Mouse (Mus musculus) heart, adult 2 months (tissue): ENCODE measurements around the gene Map3k7cl. TPM values are rescaled to one million over a fixed set of nuclear protein-coding genes. Genes with fewer than 3 reads are reported as not detected.

Experiments
- DNase-seq, 2 experiments: peaks; one replicate each; pipeline ENCODE4 v3.0.0; 2021
- H3K27ac ChIP-seq: fragments of 200-600 bp; 2 replicates; pipeline ENCODE4 v1.8.1; 2022
- H3K27me3 ChIP-seq: fragments of 200-500 bp; 2 replicates; pipeline ENCODE4 v1.6.1; 2012; ENCODE audit warnings: mild to moderate bottlenecking, low read length, inconsistent platforms, mixed read lengths; ENCODE audit not compliant: control insufficient read depth, insufficient read depth
- H3K36me3 ChIP-seq: fragments of 200-500 bp; 2 replicates; pipeline ENCODE4 v1.6.1; 2012; ENCODE audit warnings: low read length, inconsistent platforms; ENCODE audit not compliant: control insufficient read depth, insufficient read depth
- H3K4me1 ChIP-seq: fragments of 200-500 bp; 2 replicates; pipeline ENCODE4 v1.6.1; 2011; ENCODE audit warnings: low read length; ENCODE audit not compliant: control insufficient read depth, insufficient read depth
- H3K4me3 ChIP-seq: fragments of 200-600 bp; 2 replicates; pipeline ENCODE4 v1.8.1; 2022
- H3K79me2 ChIP-seq: fragments of 200-500 bp; replicated peaks from 2 replicates; pipeline ENCODE4 v1.6.1; 2012; ENCODE audit warnings: mild to moderate bottlenecking, inconsistent platforms, low read length, moderate library complexity, mixed read lengths; ENCODE audit not compliant: control insufficient read depth, insufficient read depth
- H3K9ac ChIP-seq: fragments of 200-500 bp; 2 replicates; pipeline ENCODE4 v1.6.1; 2012; ENCODE audit warnings: low read depth, mild to moderate bottlenecking, control low read depth, inconsistent platforms, low read length, mixed read lengths
- CTCF ChIP-seq: fragments of 200-600 bp; IDR thresholded peaks from 2 replicates; pipeline ENCODE4 v1.8.1; 2022; ENCODE audit warnings: antibody characterized with exemption, mild to moderate bottlenecking, moderate library complexity
- EP300 ChIP-seq: fragments of 200-500 bp; IDR thresholded peaks from 2 replicates; pipeline ENCODE4 v1.6.1; 2011; ENCODE audit warnings: low read depth, low read length, control low read depth; ENCODE audit not compliant: insufficient read depth
- POLR2A ChIP-seq: fragments of 200-500 bp; IDR thresholded peaks from 2 replicates; pipeline ENCODE4 v1.6.1; 2011; ENCODE audit warnings: mild to moderate bottlenecking, low read depth, low read length, control low read depth; ENCODE audit not compliant: insufficient read depth
- WGBS: fragments of 180-500 bp; shearing (Covaris S2); methylation state at CpG from one replicate; pipeline ENCODE4 v1.1.7; 2018; 5-methylcytosine and 5-hydroxymethylcytosine counted together
- intact Hi-C: fragments of 180-260 bp; cut with DNase I; formaldehyde crosslinking; loops from one replicate; pipeline ENCODE4 v1.15.1; 2025
- polyA plus RNA-seq: library from polyadenylated mRNA; depleted of rRNA; stranded (reverse); fragments of >200 nt; gene quantifications from 2 replicates; pipeline ENCODE4 v1.2.3, GENCODE M21; 2012
- total RNA-seq, 2 experiments: library from RNA; stranded (reverse); gene quantifications; 2 replicates each; pipeline ENCODE4 v1.2.3; 2021

Gene Map3k7cl
- total and polyA plus RNA-seq, 3 experiments = 1.5 to 2.2 (median 2.0) TPM

GRCm38 (mm10) chr16:87528755-87529154 lies 24.4 kb upstream of the Map3k7cl start:
- H3K79me2 ChIP-seq = no peaks in the 10 kb centered on the region
- H3K4me3 ChIP-seq = no peak overlapping the region
- no peaks in the 10 kb centered on the region for H3K4me1 ChIP-seq
- intact Hi-C loops = no loop called here
- no peak overlapping the region for H3K9ac ChIP-seq
- DNase-seq = no peak
- H3K27ac ChIP-seq = no peak overlapping the region
- H3K27me3 ChIP-seq = no peaks in the 10 kb centered on the region
- 55% methylated on average over 10 of the region's 10 CpGs for WGBS
- no peak for TF ChIP-seq CTCF
- TF ChIP-seq EP300 = no peak
- TF ChIP-seq POLR2A = no peak
- no peaks in the 10 kb centered on the region for H3K36me3 ChIP-seq

GRCm38 (mm10) chr16:87548348-87548747 lies 4.8 kb upstream of the Map3k7cl start:
- Histone ChIP-seq H3K4me1 (no peaks in the 10 kb centered on the region), H3K4me3 (no peak overlapping the region), H3K27ac (no peak overlapping the region), H3K9ac (no peak overlapping the region), H3K36me3 (no peaks in the 10 kb centered on the region), H3K79me2 (no peaks in the 10 kb centered on the region), H3K27me3 (no peaks in the 10 kb centered on the region)
- DNase-seq = no peak
- peak; percentile 55 for TF ChIP-seq CTCF
- TF ChIP-seq POLR2A = no peak
- intact Hi-C loops = loop anchor here (5.0 kb wide), 1 partner anchor 36 kb away; no protein-coding TSS in a partner anchor
- 40% methylated on average over 2 of the region's 2 CpGs for WGBS

DNA sequence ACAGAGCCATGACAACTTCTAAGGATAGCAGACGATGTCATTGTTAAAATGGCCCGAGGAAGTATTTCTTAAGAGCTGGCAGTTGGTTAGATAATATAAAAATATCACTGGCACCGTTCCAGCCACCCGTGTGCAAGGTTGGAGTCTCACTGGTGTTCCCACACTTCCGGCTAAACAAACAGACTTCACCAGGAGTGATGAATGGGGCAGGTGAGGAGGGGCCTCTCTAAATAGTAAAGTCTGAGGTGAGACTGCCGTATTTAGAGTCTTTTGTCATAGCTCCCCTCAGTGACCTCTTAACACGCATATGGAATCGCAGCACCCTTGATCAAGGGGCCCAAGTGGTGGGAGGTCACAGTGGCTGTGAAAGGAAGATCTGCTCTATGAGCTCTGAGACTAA lies 3.2 kb downstream of the Map3k7cl start:
- intact Hi-C loops = no loop called here
- TF ChIP-seq CTCF = no peak
- TF ChIP-seq EP300 = no peak
- no peak for TF ChIP-seq POLR2A
- H3K9ac ChIP-seq = no peak overlapping the region
- H3K27ac ChIP-seq = no peak overlapping the region
- DNase-seq = no peak
- H3K79me2 ChIP-seq = no peaks in the 10 kb centered on the region
- 32% methylated on average over 8 of the region's 8 CpGs for WGBS
- no peak overlapping the region for H3K4me3 ChIP-seq
- no peaks in the 10 kb centered on the region for H3K27me3 ChIP-seq
- no peaks in the 10 kb centered on the region for H3K36me3 ChIP-seq
- H3K4me1 ChIP-seq = no peaks in the 10 kb centered on the region

- Histone ChIP-seq H3K9ac (no peak overlapping the region), H3K27ac (no peak overlapping the region), H3K36me3 (no peaks in the 10 kb centered on the region), H3K79me2 (no peaks in the 10 kb centered on the region), H3K4me1 (no peaks in the 10 kb centered on the region), H3K27me3 (no peaks in the 10 kb centered on the region), H3K4me3 (no peak overlapping the region)
- TF ChIP-seq CTCF (no peak), POLR2A (no peak), EP300 (no peak)
- 79% methylated on average over 4 of the region's 4 CpGs for WGBS
- no peak for DNase-seq
- intact Hi-C loops = no loop called here
Observed at GRCm38 (mm10) chr16:87561501-87561900, 8.4 kb downstream of the Map3k7cl start.

- TF ChIP-seq CTCF = no peak
- Histone ChIP-seq H3K4me3 (no peak overlapping the region), H3K27me3 (no peaks in the 10 kb centered on the region), H3K4me1 (no peaks in the 10 kb centered on the region), H3K36me3 (no peaks in the 10 kb centered on the region), H3K9ac (no peak overlapping the region), H3K79me2 (no peaks in the 10 kb centered on the region), H3K27ac (no peak overlapping the region)
- intact Hi-C loops = no loop called here
- peak in 1 of 2 experiments; percentile 32 for DNase-seq
- 50% methylated on average over 6 of the region's 6 CpGs for WGBS
Observed at GRCm38 (mm10) chr16:87563524-87563923, 10.4 kb downstream of the Map3k7cl start.

DNA sequence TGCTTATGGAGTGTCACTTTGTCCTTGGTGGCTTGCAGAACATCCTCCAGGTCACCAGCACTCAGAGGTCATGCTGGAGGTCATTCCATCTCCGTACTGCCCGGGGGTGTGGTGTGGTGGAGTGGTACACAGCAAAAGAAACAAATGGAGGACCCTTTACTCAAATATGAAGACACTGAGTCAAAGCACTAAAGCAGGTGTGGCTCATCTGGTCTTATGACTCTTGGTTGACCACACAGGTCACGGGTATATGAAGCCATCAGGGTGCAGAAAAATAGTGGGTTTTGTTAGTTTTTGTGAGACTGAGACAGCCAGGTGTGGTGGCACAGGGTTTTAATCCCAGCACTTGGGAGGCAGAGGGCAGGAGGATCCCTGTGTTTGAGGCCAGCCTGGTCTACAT lies 11.4 kb downstream of the Map3k7cl start:
- intact Hi-C loops = no loop called here
- Histone ChIP-seq H3K4me3 (no peak overlapping the region), H3K36me3 (no peaks in the 10 kb centered on the region), H3K27me3 (no peaks in the 10 kb centered on the region), H3K4me1 (no peaks in the 10 kb centered on the region), H3K27ac (no peak overlapping the region), H3K79me2 (no peaks in the 10 kb centered on the region), H3K9ac (no peak overlapping the region)
- TF ChIP-seq EP300 (no peak), CTCF (no peak), POLR2A (no peak)
- no peak for DNase-seq
- WGBS = 74% methylated on average over 3 of the region's 3 CpGs
